Mouse (Mus musculus) cerebellum, postnatal 14 days (tissue): ENCODE measurements around the gene Gmeb2.

Experiments used
- DNase-seq, 2 experiments: peaks; one replicate each; pipeline ENCODE4 v3.0.0; 2021; ENCODE audit warnings: mixed read lengths in 2 of 2

Gene Gmeb2

DNA sequence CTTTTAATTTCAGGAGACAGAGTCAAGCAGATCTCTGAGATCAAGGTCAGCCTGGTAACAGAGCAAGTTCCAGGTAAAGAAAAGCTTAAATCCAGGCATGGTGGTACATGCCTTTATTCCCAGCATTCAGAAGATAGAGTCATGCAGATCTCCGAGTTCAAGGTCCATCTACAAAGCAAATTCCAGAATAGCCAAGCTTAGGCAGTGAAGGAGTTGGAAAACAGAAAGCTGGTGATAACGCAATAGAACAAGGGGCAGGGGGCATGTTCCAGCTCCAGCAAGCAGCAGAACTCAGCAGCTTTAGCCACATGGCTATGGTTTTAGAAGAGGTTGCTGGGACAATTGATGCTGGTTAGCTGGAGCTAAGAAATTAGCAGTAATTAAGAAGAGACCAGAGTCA is 62.8 kb downstream of the Gmeb2 start:
- DNase-seq = no peak

GRCm38 (mm10) chr2:181220361-181220760 is 67.5 kb downstream of the Gmeb2 start:
- peak; percentile 46 to 55 for DNase-seq

GRCm38 (mm10) chr2:181219538-181220216 is 68.2 kb downstream of the Gmeb2 start, which contains the start of gene Fndc11:
Fndc11 (plus strand) TSS chr2:181220013.
- peak; percentile 70 to 72 for DNase-seq

- DNase-seq = no peak
These were observed 68.9 kb downstream of the Gmeb2 start for GRCm38 (mm10) chr2:181218881-181219485.

GRCm38 (mm10) chr2:181216037-181216436 is 71.8 kb downstream of the Gmeb2 start:
- no peak for DNase-seq

- DNase-seq = no peak
These were observed 74.8 kb downstream of the Gmeb2 start, which contains the start of gene Srms for GRCm38 (mm10) chr2:181213021-181213445. Srms (minus strand) TSS chr2:181213185.

GRCm38 (mm10) chr2:181212389-181213020 is 75.3 kb downstream of the Gmeb2 start:
- DNase-seq = no peak

GRCm38 (mm10) chr2:181206118-181206517 is 81.7 kb downstream of the Gmeb2 start:
- DNase-seq = no peak

- DNase-seq = no peak
These were observed 82.2 kb downstream of the Gmeb2 start for GRCm38 (mm10) chr2:181205678-181206077.

DNA sequence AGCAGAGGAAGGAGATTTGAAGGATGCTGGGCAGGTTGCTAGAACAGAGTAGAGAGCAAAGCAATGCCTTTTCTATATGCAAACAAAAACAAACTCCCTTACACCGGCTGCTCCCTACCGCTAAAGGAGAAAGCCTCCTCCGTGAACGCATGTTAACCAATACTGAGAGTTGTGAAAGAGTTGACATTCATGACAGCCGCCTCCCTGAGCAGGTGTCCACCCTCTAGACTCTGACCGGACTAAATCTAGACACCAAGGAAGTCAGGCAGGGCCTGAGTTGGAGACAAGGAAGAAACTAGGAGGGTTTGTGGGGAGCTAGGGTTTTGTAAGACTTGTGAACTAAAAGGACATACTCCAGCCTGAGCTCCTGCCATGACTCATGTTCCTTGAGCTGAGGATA is 84.9 kb downstream of the Gmeb2 start:
- DNase-seq = no peak

DNA sequence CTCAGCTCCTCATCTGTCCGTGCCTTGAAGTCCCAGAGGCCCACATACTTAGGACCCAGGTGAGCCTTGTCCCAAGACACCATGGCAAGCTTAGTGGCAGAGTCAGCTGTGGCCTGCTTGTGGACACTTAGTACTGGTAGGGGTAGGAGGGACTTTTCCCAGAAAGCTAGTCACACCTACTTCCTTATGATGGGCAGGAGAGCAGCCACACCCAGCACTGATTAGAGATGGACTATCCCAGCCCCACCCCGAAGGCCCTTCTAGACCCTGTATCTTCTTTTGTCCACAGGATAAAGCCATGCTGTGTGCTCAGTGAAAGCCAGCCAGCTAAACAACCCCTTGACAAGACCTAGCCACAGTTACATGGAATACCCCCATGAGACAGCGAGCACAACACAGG is 85.4 kb downstream of the Gmeb2 start, which contains the start of gene Ptk6:
Ptk6 (minus strand) TSS at position 368 of the 400 bp plus-strand sequence.
- DNase-seq = no peak

DNA sequence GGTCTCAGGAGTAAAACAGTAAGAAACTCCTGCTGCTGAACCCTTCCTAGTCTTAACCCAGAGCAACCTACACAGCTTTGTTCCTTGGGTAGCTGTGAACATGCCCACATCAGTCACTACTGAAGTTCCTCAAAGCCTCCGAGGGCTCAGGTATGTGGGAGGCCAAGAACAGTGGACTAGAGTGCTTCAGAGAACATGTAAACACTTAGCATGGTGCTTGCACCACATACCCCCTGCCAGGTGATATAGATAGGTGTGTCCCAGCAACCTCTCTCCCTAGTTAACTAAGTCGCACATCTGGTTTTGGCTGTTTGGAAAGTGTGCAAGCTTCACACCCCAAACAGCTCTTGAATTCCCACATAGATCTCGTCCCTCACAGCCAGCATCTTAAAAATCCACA is 86.2 kb downstream of the Gmeb2 start:
- DNase-seq = no peak
